Comparison of ENCODE assay signal across 14 mouse cellular contexts in the genomic region with DNA sequence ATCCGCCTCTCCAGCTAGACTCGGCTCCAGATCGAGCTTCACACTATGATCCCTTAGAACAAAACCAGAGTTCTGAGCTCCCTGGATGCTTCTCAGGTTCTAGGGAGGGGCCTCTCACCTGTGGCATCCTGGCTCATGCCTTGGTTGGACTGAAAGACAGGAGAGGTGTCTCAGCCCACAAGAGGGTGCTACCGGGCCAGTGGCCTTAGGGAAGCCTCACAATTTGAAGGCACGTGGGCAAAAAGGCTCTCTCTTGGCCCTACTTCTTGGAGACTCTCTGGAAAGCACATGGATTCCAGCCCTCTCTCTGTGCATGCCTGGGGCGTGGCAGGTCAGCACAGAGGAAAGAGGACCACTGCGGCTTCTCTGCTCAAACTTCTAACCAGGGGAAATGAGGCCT.
DNase-seq lines count a peak whose midpoint lies in the region; ATAC-seq and TF ChIP-seq lines count a peak whose summit lies in the region.
"Had no signal": no experiment of that assay in that cellular context is flagged by ENCODE, and none has a peak within 500 bp of the region (broad histone marks: within the 10 kb centered on the region; RNA-seq: fewer than 3 reads in every experiment).

No protein-coding gene starts in this region.

- DNase-seq in hindbrain, postnatal 0 days (ENCODE audit: low spot score) = peak; percentile 41
- DNase-seq in hindbrain, embryonic 14.5 days (ENCODE audit: low spot score) = no peak
- DNase-seq in liver, postnatal 0 days = no peak
- DNase-seq in A20 (ENCODE audit: low read depth, low spot score) (peak; percentile 35), NIH3T3 (ENCODE audit: low read depth) (peak; percentile 54)
- DNase-seq in spleen, postnatal 36 days (ENCODE audit: low spot score in 2 of 2) = no peak
- DNase-seq: adrenal gland, postnatal 25 days; lung, postnatal 14 days; thymus, postnatal 14 days had no signal

- WGBS in hindbrain, postnatal 0 days = 74% methylated on average over 7 of the region's 7 CpGs
- WGBS in hindbrain, embryonic 14.5 days = 83% methylated on average over 7 of the region's 7 CpGs
- 79% methylated on average over 7 of the region's 7 CpGs for WGBS in liver, postnatal 0 days (ENCODE audit: insufficient replicate concordance)
- WGBS in liver, embryonic 12.5 days (ENCODE audit: insufficient replicate concordance) = 67% methylated on average over 7 of the region's 7 CpGs

- H3K9ac ChIP-seq in hindbrain, postnatal 0 days (replicated peaks; ENCODE audit: low read length) = no peak overlapping the region
- H3K9ac ChIP-seq in hindbrain, embryonic 14.5 days = no peak overlapping the region
- H3K9ac ChIP-seq in liver, postnatal 0 days (replicated peaks) = no peak overlapping the region
- H3K9ac ChIP-seq in liver, embryonic 12.5 days = no peak overlapping the region
- H3K9ac ChIP-seq: neural tube, embryonic 12.5 days had no signal

- TF ChIP-seq EP300 in liver, postnatal 0 days (IDR thresholded peaks at IDR 0.05; ENCODE audit: low read depth) = no peak

- H3K4me3 ChIP-seq in hindbrain, postnatal 0 days (ENCODE audit: low read length) = no peak overlapping the region
- no peak overlapping the region for H3K4me3 ChIP-seq in hindbrain, embryonic 14.5 days (replicated peaks; ENCODE audit: low read length)
- no peak overlapping the region for H3K4me3 ChIP-seq in liver, postnatal 0 days (ENCODE audit: low read depth, low read length)
- H3K4me3 ChIP-seq in liver, embryonic 12.5 days = no peak overlapping the region
- H3K4me3 ChIP-seq: neural tube, embryonic 12.5 days had no signal

- no peaks in the 10 kb centered on the region for H3K4me1 ChIP-seq in hindbrain, postnatal 0 days (ENCODE audit: insufficient read depth, low read length)
- no peaks in the 10 kb centered on the region for H3K4me1 ChIP-seq in hindbrain, embryonic 14.5 days (replicated peaks; ENCODE audit: control insufficient read depth, insufficient read depth, low read length)
- H3K4me1 ChIP-seq in liver, postnatal 0 days (ENCODE audit: insufficient read depth) = no peaks in the 10 kb centered on the region
- H3K4me1 ChIP-seq in liver, embryonic 12.5 days = no peaks in the 10 kb centered on the region

- H3K27ac ChIP-seq in hindbrain, postnatal 0 days = no peak overlapping the region
- no peak overlapping the region for H3K27ac ChIP-seq in hindbrain, embryonic 14.5 days
- H3K27ac ChIP-seq in liver, postnatal 0 days (ENCODE audit: low read depth) = no peak overlapping the region
- H3K27ac ChIP-seq in liver, embryonic 12.5 days = no peak overlapping the region
- H3K27ac ChIP-seq: neural tube, embryonic 12.5 days had no signal

- no peaks in the 10 kb centered on the region for H3K27me3 ChIP-seq in hindbrain, postnatal 0 days (ENCODE audit: insufficient read depth, low read length)
- H3K27me3 ChIP-seq in hindbrain, embryonic 14.5 days (ENCODE audit: control insufficient read depth, insufficient read depth, low read length) = no peaks in the 10 kb centered on the region
- H3K27me3 ChIP-seq in liver, postnatal 0 days (ENCODE audit: insufficient read depth, low read length) = no peaks in the 10 kb centered on the region
- H3K27me3 ChIP-seq in liver, embryonic 12.5 days (replicated peaks) = no peaks in the 10 kb centered on the region
- H3K27me3 ChIP-seq: neural tube, embryonic 12.5 days had no signal

- no peak for ATAC-seq in hindbrain, postnatal 0 days
- ATAC-seq in hindbrain, embryonic 14.5 days (ENCODE audit: low FRiP score) = no peak
- ATAC-seq in liver, postnatal 0 days = no peak
- no peak for ATAC-seq in liver, embryonic 12.5 days
- no peak for ATAC-seq in frontal cortex, adult (ENCODE audit: low TSS enrichment)
- ATAC-seq: hindbrain, embryonic 16.5 days; midbrain, embryonic 16.5 days had no signal

- H3K9me3 ChIP-seq in hindbrain, postnatal 0 days (ENCODE audit: low read length) = no peaks in the 10 kb centered on the region
- no peaks in the 10 kb centered on the region for H3K9me3 ChIP-seq in hindbrain, embryonic 14.5 days (ENCODE audit: control insufficient read depth, low read length)
- H3K9me3 ChIP-seq in liver, postnatal 0 days (ENCODE audit: low read length) = no peaks in the 10 kb centered on the region
- H3K9me3 ChIP-seq in liver, embryonic 12.5 days (replicated peaks) = no peaks in the 10 kb centered on the region
- H3K9me3 ChIP-seq: neural tube, embryonic 12.5 days had no signal

- peaks cover 11% of the 10 kb centered on the region for H3K36me3 ChIP-seq in hindbrain, postnatal 0 days (ENCODE audit: insufficient read depth, low read length)
- H3K36me3 ChIP-seq in hindbrain, embryonic 14.5 days (replicated peaks; ENCODE audit: control insufficient read depth, insufficient read depth) = peaks cover 70% of the 10 kb centered on the region
- peaks cover 7% of the 10 kb centered on the region for H3K36me3 ChIP-seq in liver, postnatal 0 days (replicated peaks; ENCODE audit: insufficient read depth, low read length)
- H3K36me3 ChIP-seq in liver, embryonic 12.5 days = peaks cover 53% of the 10 kb centered on the region

- TF ChIP-seq CTCF in hindbrain, postnatal 0 days (IDR thresholded peaks at IDR 0.05; ENCODE audit: low read depth) = peak; percentile 50
- peak; percentile 26; the same call in 1 of the 2 replicates for TF ChIP-seq CTCF in liver, postnatal 0 days (IDR thresholded peaks at IDR 0.05; ENCODE audit: low read depth)

- H3K4me2 ChIP-seq in hindbrain, postnatal 0 days (ENCODE audit: low read depth, low read length) = no peak overlapping the region
- no peak overlapping the region for H3K4me2 ChIP-seq in hindbrain, embryonic 14.5 days (replicated peaks)
- no peak overlapping the region for H3K4me2 ChIP-seq in liver, postnatal 0 days (ENCODE audit: low read depth, low read length)
- no peak overlapping the region for H3K4me2 ChIP-seq in liver, embryonic 12.5 days
- H3K4me2 ChIP-seq: neural tube, embryonic 12.5 days had no signal

Comparison
In these comparisons a context has a peak if more than half of its experiments do, and no peak if none do; other contexts are left out.
1. DNase-seq: peak in hindbrain, postnatal 0 days (single experiment), A20 (single experiment) and NIH3T3 (single experiment); none in hindbrain, embryonic 14.5 days (single experiment), liver, postnatal 0 days (single experiment) and spleen, postnatal 36 days (0 of 2).